Mouse (Mus musculus) hindbrain, embryonic 12.5 days (tissue): ENCODE measurements around the gene Gm826. TPM values are rescaled to one million over a fixed set of nuclear protein-coding genes. Genes with fewer than 3 reads are reported as not detected.

Source experiments
- polyA plus RNA-seq: library from polyadenylated mRNA; unstranded; fragments of >200 nt; fragmentation: Nextera tagmentation; extraction: Ambion mirVana; gene quantifications from 2 replicates; pipeline ENCODE4 v1.2.1, GENCODE M21; 2016

Gene Gm826
- polyA plus RNA-seq, 1 experiment from 2014 or later: not detected

Other genes with a start within 250 kb of the Gm826 start
- 17.9 and 23.9 TPM in 2 replicates for gene Mafb, start 32.9 kb upstream of the Gm826 start, polyA plus RNA-seq